Mouse (Mus musculus): ENCODE measurements around the gene Gm8906. TPM values are rescaled to one million over a fixed set of nuclear protein-coding genes. Genes with fewer than 3 reads are reported as not detected.
"Not testable (repeated sequence)": the region's sequence is repeated elsewhere in the genome, so short reads cannot be mapped to it uniquely, and the experiment has no call there.

The Gm8906 gene
- polyA plus RNA-seq (2012; rRNA removed) (not detected in 2 replicates), polyA plus RNA-seq (2014; fragmentation: Nextera tagmentation; extraction: Ambion mirVana) (not detected in 2 replicates)

DNA sequence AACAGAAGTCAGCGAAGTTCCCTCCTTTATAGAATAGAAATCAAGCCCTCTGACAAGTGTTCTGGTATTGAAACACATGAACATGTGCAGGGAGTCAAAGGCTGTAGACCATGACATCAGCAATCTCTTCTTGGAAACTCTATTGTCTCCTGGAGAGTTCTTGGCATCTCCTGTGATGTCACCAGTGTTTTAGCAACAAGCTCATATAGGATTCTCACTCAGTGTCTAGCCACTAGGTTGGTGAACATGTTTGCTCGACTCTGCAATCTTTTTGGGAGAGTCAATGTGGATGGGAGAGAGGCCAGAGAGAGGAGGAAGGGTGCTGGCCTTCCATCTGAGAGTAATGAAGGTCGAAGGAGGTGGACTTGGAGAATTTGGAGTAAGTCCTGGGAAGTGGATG, at the start of gene Gm8906:
Gene Gm8906, plus strand, starts transcription at position 301 of the 400 bp plus-strand sequence.
- not testable (repeated sequence) for H3K9ac ChIP-seq (replicated peaks); H3K27me3 ChIP-seq (ENCODE audit: control insufficient read depth, insufficient read depth, low read length); H3K4me2 ChIP-seq (ENCODE audit: low read depth); H3K4me3 ChIP-seq (ENCODE audit: insufficient read depth in 1 of 2, low read depth in 2 of 2, low read length in 2 of 2); H3K9me3 ChIP-seq (ENCODE audit: control insufficient read depth, low read length); DNase-seq (ENCODE audit: low read depth in 3 of 3, low spot score in 3 of 3); H3K4me1 ChIP-seq (replicated peaks; ENCODE audit: control insufficient read depth in 2 of 2, insufficient read depth in 2 of 2, low read length in 1 of 2); H3K36me3 ChIP-seq (replicated peaks; ENCODE audit: control insufficient read depth, insufficient read depth, low read depth); ATAC-seq (ENCODE audit: insufficient read depth); H3K27ac ChIP-seq
- 18% methylated on average over 2 of the region's 3 CpGs for WGBS (ENCODE audit: insufficient replicate concordance)

Other genes starting within 250 kb of the Gm8906 start
- not detected in 2 replicates for gene Gm8890, start 246.7 kb upstream of the Gm8906 start, polyA plus RNA-seq (2012; rRNA removed)
- not detected in 2 replicates for gene Gm8890, start 246.7 kb upstream of the Gm8906 start, polyA plus RNA-seq (2014; fragmentation: Nextera tagmentation; extraction: Ambion mirVana)
- gene Speer1, start 161.2 kb upstream of the Gm8906 start, polyA plus RNA-seq (2012; rRNA removed): not detected in 2 replicates
- gene Speer1, start 161.2 kb upstream of the Gm8906 start, polyA plus RNA-seq (2014; fragmentation: Nextera tagmentation; extraction: Ambion mirVana): not detected in 2 replicates
- gene Gm8897, start 86.3 kb upstream of the Gm8906 start, polyA plus RNA-seq (2012; rRNA removed): not detected in 2 replicates
- not detected in 2 replicates for gene Gm8897, start 86.3 kb upstream of the Gm8906 start, polyA plus RNA-seq (2014; fragmentation: Nextera tagmentation; extraction: Ambion mirVana)
- gene Gm6460, start 92.2 kb downstream of the Gm8906 start, polyA plus RNA-seq (2012; rRNA removed): not detected in 2 replicates
- gene Gm6460, start 92.2 kb downstream of the Gm8906 start, polyA plus RNA-seq (2014; fragmentation: Nextera tagmentation; extraction: Ambion mirVana): not detected in 2 replicates
- gene Gm8922, start 179.3 kb downstream of the Gm8906 start, polyA plus RNA-seq (2012; rRNA removed): not detected in 2 replicates
- gene Gm8922, start 179.3 kb downstream of the Gm8906 start, polyA plus RNA-seq (2014; fragmentation: Nextera tagmentation; extraction: Ambion mirVana): not detected in 2 replicates

Data from liver, embryonic 14.5 days (tissue).